Mouse (Mus musculus) midbrain, embryonic 12.5 days (tissue): ENCODE measurements at regions not wholly inside any gene's neighbourhood (a gene's known extent, or its start where the extent isn't known, plus 50 kb on each side); places are given as distances from the start of the nearest gene placed in this dataset.

Source experiments
- ATAC-seq: fragments of 200-750 bp; cut with Nextera tagmentation; 2 replicates; pipeline ENCODE4 v1.8.0; 2017; ENCODE audit warnings: low read depth, moderate TSS enrichment, moderate library complexity; ENCODE audit not compliant: low FRiP score
- H3K27ac ChIP-seq: fragments of 300-500 bp; sonication (generic); replicated peaks from 2 replicates; pipeline ENCODE4 v1.5.1; 2016; ENCODE audit warnings: mild to moderate bottlenecking
- H3K27me3 ChIP-seq: fragments of 300-500 bp; sonication (generic); 2 replicates; pipeline ENCODE4 v1.6.1; 2016; ENCODE audit warnings: mild to moderate bottlenecking
- H3K36me3 ChIP-seq: fragments of 300-500 bp; sonication (generic); 2 replicates; pipeline ENCODE4 v1.6.1; 2016
- H3K4me1 ChIP-seq: fragments of 300-500 bp; sonication (generic); 2 replicates; pipeline ENCODE4 v1.6.1; 2016
- H3K4me2 ChIP-seq: fragments of 300-500 bp; sonication (generic); replicated peaks from 2 replicates; pipeline ENCODE4 v1.6.1; 2016; ENCODE audit warnings: mild to moderate bottlenecking, moderate library complexity
- H3K4me3 ChIP-seq: fragments of 300-500 bp; sonication (generic); 2 replicates; pipeline ENCODE4 v1.5.1; 2016; ENCODE audit warnings: mild to moderate bottlenecking
- H3K9ac ChIP-seq: fragments of 300-500 bp; sonication (generic); replicated peaks from 2 replicates; pipeline ENCODE4 v1.6.1; 2016; ENCODE audit warnings: mild to moderate bottlenecking, moderate library complexity
- H3K9me3 ChIP-seq: fragments of 300-500 bp; sonication (generic); 2 replicates; pipeline ENCODE4 v1.6.1; 2016; ENCODE audit warnings: mild to moderate bottlenecking
- WGBS: fragments of 180-500 bp; shearing (Covaris S2); methylation state at CpG from one replicate; pipeline ENCODE4 v1.1.7; 2016; 5-methylcytosine and 5-hydroxymethylcytosine counted together

- Histone ChIP-seq H3K27ac (peak overlapping the region; percentile 54), H3K9me3 (no peaks in the 10 kb centered on the region), H3K4me3 (peak overlapping the region; percentile 12), H3K36me3 (no peaks in the 10 kb centered on the region), H3K9ac (no peak overlapping the region), H3K4me2 (peak overlapping the region; percentile 39), H3K4me1 (peaks cover 6% of the 10 kb centered on the region; the same call in 1 of the 2 replicates), H3K27me3 (peaks cover 65% of the 10 kb centered on the region)
- WGBS, result 13% methylated on average over 20 of the region's 20 CpGs
- ATAC-seq, result peak; percentile 84
These were observed 53.9 kb upstream of the Ptch1 start for GRCm38 (mm10) chr13:63627184-63627893.

- peak overlapping the region; percentile 54 for H3K27ac ChIP-seq
- H3K27me3 ChIP-seq, result peaks cover 65% of the 10 kb centered on the region
- peaks cover 6% of the 10 kb centered on the region; the same call in 1 of the 2 replicates for H3K4me1 ChIP-seq
- WGBS, result 68% methylated on average over 4 of the region's 4 CpGs
- H3K4me3 ChIP-seq, result peak overlapping the region; percentile 12; the same call in 1 of the 2 replicates
- H3K36me3 ChIP-seq, result no peaks in the 10 kb centered on the region
- peak overlapping the region; percentile 39 for H3K4me2 ChIP-seq
- no peak overlapping the region for H3K9ac ChIP-seq
- ATAC-seq, result 0 out of 2 replicates have a peak, but pooled peaks have one; percentile 12
- H3K9me3 ChIP-seq, result no peaks in the 10 kb centered on the region
These were observed 54.5 kb upstream of the Ptch1 start for GRCm38 (mm10) chr13:63627894-63628287.

- no peak overlapping the region for H3K9ac ChIP-seq
- WGBS, result 51% methylated on average over 5 of the region's 5 CpGs
- no peak overlapping the region for H3K4me3 ChIP-seq
- peaks cover 6% of the 10 kb centered on the region; the same call in 1 of the 2 replicates for H3K4me1 ChIP-seq
- H3K4me2 ChIP-seq, result no peak overlapping the region
- no peaks in the 10 kb centered on the region for H3K9me3 ChIP-seq
- no peaks in the 10 kb centered on the region for H3K36me3 ChIP-seq
- H3K27ac ChIP-seq, result no peak overlapping the region
- no peak for ATAC-seq
- peaks cover 35% of the 10 kb centered on the region for H3K27me3 ChIP-seq
These were observed 58.5 kb upstream of the Ptch1 start for GRCm38 (mm10) chr13:63631771-63632347.

GRCm38 (mm10) chr13:63634294-63634693, 60.9 kb upstream of the Ptch1 start:
- 92% methylated on average over 2 of the region's 2 CpGs for WGBS
- no peaks in the 10 kb centered on the region for H3K4me1 ChIP-seq
- no peak overlapping the region for H3K4me2 ChIP-seq
- H3K9ac ChIP-seq, result no peak overlapping the region
- no peak for ATAC-seq
- H3K27ac ChIP-seq, result no peak overlapping the region
- peaks cover 32% of the 10 kb centered on the region for H3K27me3 ChIP-seq
- H3K36me3 ChIP-seq, result no peaks in the 10 kb centered on the region
- H3K9me3 ChIP-seq, result no peaks in the 10 kb centered on the region
- no peak overlapping the region for H3K4me3 ChIP-seq

GRCm38 (mm10) chr13:63641649-63642226, 68.3 kb upstream of the Ptch1 start:
- Histone ChIP-seq H3K36me3 (no peaks in the 10 kb centered on the region), H3K4me1 (0 out of 2 replicates have a peak, but pooled peaks cover 4% of the 10 kb centered on the region), H3K9ac (no peak overlapping the region), H3K9me3 (no peaks in the 10 kb centered on the region), H3K4me2 (no peak overlapping the region), H3K27ac (no peak overlapping the region), H3K27me3 (no peaks in the 10 kb centered on the region; the same call in 1 of the 2 replicates), H3K4me3 (no peak overlapping the region)
- 55% methylated on average over 12 of the region's 12 CpGs for WGBS
- ATAC-seq, result no peak

- peaks cover under 1% of the 10 kb centered on the region; the same call in 1 of the 2 replicates for H3K27me3 ChIP-seq
- no peak for ATAC-seq
- no peaks in the 10 kb centered on the region for H3K36me3 ChIP-seq
These were observed 69.2 kb upstream of the Ptch1 start for GRCm38 (mm10) chr13:63642617-63643016.

GRCm38 (mm10) chr13:63643394-63643793, 70.0 kb upstream of the Ptch1 start:
- no peak overlapping the region for H3K4me2 ChIP-seq
- H3K27ac ChIP-seq, result no peak overlapping the region
- H3K9ac ChIP-seq, result no peak overlapping the region
- H3K9me3 ChIP-seq, result no peaks in the 10 kb centered on the region
- H3K4me3 ChIP-seq, result no peak overlapping the region
- WGBS, result 64% methylated on average over 2 of the region's 2 CpGs
- H3K4me1 ChIP-seq, result 0 out of 2 replicates have a peak, but pooled peaks cover 4% of the 10 kb centered on the region
- peaks cover 4% of the 10 kb centered on the region; the same call in 1 of the 2 replicates for H3K27me3 ChIP-seq
- no peak for ATAC-seq
- no peaks in the 10 kb centered on the region for H3K36me3 ChIP-seq

More at GRCm38 (mm10) chr13:63642617-63643016, 69.2 kb upstream of the Ptch1 start:
- H3K4me3 ChIP-seq, result no peak overlapping the region
- H3K4me2 ChIP-seq, result no peak overlapping the region
- WGBS, result 79% methylated on average over 5 of the region's 5 CpGs
- no peak overlapping the region for H3K9ac ChIP-seq
- no peaks in the 10 kb centered on the region for H3K9me3 ChIP-seq
- H3K27ac ChIP-seq, result no peak overlapping the region
- 0 out of 2 replicates have a peak, but pooled peaks cover 4% of the 10 kb centered on the region for H3K4me1 ChIP-seq

GRCm38 (mm10) chr13:63644308-63644707, 70.9 kb upstream of the Ptch1 start:
- WGBS, result 92% methylated on average over 5 of the region's 5 CpGs
- H3K36me3 ChIP-seq, result no peaks in the 10 kb centered on the region
- no peak overlapping the region for H3K27ac ChIP-seq
- 0 out of 2 replicates have a peak, but pooled peaks cover 4% of the 10 kb centered on the region for H3K4me1 ChIP-seq
- H3K4me2 ChIP-seq, result no peak overlapping the region
- H3K4me3 ChIP-seq, result no peak overlapping the region
- ATAC-seq, result no peak
- no peak overlapping the region for H3K9ac ChIP-seq
- no peaks in the 10 kb centered on the region for H3K9me3 ChIP-seq
- H3K27me3 ChIP-seq, result peaks cover 4% of the 10 kb centered on the region; the same call in 1 of the 2 replicates

- Histone ChIP-seq H3K9ac (no peak overlapping the region), H3K27me3 (peaks cover 4% of the 10 kb centered on the region; the same call in 1 of the 2 replicates), H3K4me3 (no peak overlapping the region), H3K27ac (no peak overlapping the region), H3K4me2 (no peak overlapping the region), H3K36me3 (no peaks in the 10 kb centered on the region), H3K4me1 (no peaks in the 10 kb centered on the region), H3K9me3 (no peaks in the 10 kb centered on the region)
- no peak for ATAC-seq
- WGBS, result 69% methylated on average over 3 of the region's 3 CpGs
These were observed 75.8 kb upstream of the Ptch1 start for GRCm38 (mm10) chr13:63649058-63649647.

- Histone ChIP-seq H3K4me1 (no peaks in the 10 kb centered on the region), H3K9me3 (no peaks in the 10 kb centered on the region), H3K36me3 (no peaks in the 10 kb centered on the region), H3K4me3 (no peak overlapping the region), H3K27ac (no peak overlapping the region), H3K9ac (no peak overlapping the region), H3K27me3 (no peaks in the 10 kb centered on the region), H3K4me2 (no peak overlapping the region)
- no peak for ATAC-seq
- WGBS, result 94% methylated on average over 6 of the region's 6 CpGs
These were observed 81.1 kb upstream of the Ptch1 start for GRCm38 (mm10) chr13:63654514-63654913.

- no peak overlapping the region for H3K4me3 ChIP-seq
- no peak for ATAC-seq
- no peaks in the 10 kb centered on the region for H3K36me3 ChIP-seq
- no peaks in the 10 kb centered on the region for H3K9me3 ChIP-seq
- no peak overlapping the region for H3K27ac ChIP-seq
- no peak overlapping the region for H3K9ac ChIP-seq
- no peaks in the 10 kb centered on the region for H3K27me3 ChIP-seq
- H3K4me2 ChIP-seq, result no peak overlapping the region
- H3K4me1 ChIP-seq, result no peaks in the 10 kb centered on the region
- 93% methylated on average over 8 of the region's 8 CpGs for WGBS
These were observed 83.7 kb upstream of the Ptch1 start for GRCm38 (mm10) chr13:63657115-63657514.

- Histone ChIP-seq H3K27me3 (no peaks in the 10 kb centered on the region), H3K4me2 (no peak overlapping the region), H3K36me3 (no peaks in the 10 kb centered on the region), H3K4me1 (no peaks in the 10 kb centered on the region), H3K4me3 (no peak overlapping the region), H3K27ac (no peak overlapping the region), H3K9ac (no peak overlapping the region), H3K9me3 (no peaks in the 10 kb centered on the region)
- 85% methylated on average over 7 of the region's 7 CpGs for WGBS
- ATAC-seq, result no peak
These were observed 86.0 kb upstream of the Ptch1 start for GRCm38 (mm10) chr13:63659412-63659811.
